Mouse (Mus musculus) cerebellum, adult 18-20 months (tissue): Measurements from ENCODE around the gene Ogdh.

ENCODE experiments used
- DNase-seq, 2 experiments: peaks; one replicate each; pipeline ENCODE4 v3.0.0; 2021

The Ogdh gene

DNA sequence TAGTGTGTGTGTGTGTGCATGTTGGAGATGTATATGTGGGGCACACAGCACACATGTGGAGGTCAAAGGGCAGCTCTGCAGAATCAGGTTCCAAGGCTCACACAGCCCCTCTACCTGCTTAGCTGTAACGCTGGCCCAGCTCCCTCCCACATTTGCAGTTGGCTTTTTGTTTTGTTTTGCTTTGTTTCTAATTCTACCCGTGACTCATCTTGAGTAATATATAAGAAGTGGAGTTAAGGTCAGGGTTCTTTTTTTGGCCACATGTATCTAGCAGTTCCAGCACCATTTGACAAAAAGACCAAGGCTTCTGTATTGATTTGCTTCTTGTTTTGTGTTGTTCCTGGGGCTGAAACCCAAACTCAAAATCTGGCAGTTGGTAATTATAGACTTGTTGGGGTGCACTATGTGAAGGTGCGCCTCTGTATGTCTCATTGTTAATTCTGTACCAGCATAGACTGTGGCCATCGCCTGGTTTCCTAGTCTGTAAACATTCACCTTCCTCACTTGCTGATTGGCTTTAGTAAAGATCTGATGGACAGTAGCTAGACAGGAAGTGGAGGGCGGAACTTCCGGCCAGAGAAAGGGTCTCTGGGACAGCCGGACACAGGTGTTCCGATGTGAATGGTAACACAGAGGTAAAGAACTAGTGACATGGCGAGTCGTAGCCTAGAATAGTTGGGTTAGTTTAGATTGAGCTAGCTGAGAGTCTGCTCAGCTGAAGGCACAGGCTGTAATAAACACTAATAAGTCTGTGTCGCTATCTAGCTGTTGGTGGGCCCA is 80.1 kb downstream of the Ogdh start:
- no peak for DNase-seq

DNA sequence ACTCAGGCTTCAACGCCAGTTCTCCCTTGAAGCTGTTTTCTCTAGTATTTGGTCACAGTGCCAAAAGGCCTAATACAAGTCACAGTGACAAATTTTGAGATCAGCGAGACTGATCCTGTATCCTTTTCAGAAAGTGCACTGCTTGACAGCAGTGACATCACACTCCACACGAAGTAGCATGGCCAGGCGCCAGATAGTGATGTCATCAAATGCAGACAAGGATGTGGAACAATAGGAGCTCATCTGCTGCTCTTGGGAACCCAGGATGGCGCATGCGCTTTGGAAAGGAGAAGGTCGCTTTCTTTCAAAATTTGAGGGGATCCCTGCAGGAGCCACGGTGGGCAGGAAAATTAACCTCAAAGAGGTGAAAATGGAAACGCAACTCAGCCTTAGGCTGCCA is 81.4 kb downstream of the Ogdh start:
- DNase-seq, result no peak

DNA sequence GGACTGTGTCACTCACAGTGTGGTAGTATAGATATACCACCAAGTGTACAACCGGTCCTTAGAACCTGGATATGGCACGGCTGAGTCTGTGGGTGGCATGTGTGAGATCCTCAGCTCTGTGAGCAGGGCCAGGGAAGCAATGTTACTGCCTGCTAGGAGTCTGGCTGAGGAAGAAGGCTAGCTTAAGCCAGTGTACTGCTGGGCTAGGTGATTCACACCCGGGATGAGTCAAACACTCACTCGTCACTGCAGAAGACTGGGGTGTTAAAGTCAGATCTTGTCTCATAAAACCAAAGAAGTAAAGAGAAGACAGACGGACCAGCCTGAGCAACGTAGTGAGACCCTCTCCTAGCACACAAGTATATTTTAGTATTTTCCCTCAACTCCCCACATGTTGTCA is 89.5 kb downstream of the Ogdh start:
- no peak for DNase-seq

DNA sequence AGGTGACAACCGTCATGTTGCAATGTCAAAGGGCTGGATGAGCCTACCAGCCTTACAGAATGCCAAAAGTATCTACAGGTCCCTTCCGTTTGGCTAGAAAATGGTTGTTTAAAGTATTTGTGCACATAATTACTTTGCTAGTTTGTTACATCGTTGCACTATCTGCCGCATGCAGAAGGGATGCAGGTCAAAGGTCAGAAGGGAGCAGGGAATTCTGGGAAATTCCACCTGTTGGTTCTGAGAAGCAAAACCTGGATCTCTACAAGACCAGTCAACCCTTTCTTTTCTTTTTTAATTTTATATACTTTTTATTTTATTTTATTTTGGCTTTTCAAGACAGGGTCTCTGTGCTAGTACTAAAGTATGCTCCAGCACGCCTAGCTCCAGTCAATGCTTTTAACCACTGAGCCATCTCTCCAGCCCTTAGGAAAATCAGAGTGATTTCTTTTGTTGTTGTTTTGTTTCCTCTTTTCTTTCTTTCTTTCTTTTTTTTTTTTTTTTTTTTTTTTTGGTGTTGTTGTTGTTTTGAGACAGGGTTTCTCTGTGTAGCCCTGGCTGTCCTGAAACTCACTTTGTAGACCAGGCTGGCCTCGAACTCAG is 96.8 kb downstream of the Ogdh start:
- DNase-seq, result peak in 1 of 2 experiments; percentile 10

DNA sequence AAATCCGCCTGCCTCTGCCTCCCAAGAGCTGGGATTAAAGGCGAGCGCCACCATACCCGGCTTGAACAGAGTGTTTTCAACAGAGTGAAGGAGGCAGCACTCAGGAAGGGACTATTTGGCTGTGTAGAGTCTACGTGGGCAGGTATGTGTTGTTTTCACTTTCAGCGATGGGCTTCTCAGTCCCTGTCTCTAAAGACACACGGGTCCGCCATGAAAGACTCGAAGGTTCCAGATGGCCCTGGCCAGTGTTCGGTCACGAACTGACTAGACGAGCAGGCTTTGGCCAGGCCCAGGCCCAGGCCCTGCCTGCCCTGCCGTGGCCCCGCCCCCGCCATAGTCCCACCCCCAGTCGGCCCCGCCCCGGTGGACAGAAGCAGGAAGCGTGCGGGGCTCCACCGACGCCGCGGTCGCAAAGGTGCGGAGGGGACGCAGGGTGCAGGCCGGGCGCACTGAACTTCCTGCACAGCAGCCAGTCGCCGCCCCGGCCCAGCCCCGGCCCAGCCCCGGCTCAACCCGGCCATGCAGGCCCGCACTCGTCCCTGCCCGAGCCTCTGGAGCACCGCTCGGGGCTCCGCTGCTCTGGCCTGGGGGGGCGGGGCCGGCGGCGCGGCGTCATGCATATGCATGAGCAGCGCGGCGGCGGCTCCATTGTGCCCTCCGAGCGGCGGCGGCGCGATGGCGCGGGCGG is 97.4 kb downstream of the Ogdh start, which contains the start of gene Zmiz2:
Gene Zmiz2 (plus strand): TSS at position 349 of the 688 bp plus-strand sequence.
- DNase-seq, result peak; percentile 96 to 97

DNA sequence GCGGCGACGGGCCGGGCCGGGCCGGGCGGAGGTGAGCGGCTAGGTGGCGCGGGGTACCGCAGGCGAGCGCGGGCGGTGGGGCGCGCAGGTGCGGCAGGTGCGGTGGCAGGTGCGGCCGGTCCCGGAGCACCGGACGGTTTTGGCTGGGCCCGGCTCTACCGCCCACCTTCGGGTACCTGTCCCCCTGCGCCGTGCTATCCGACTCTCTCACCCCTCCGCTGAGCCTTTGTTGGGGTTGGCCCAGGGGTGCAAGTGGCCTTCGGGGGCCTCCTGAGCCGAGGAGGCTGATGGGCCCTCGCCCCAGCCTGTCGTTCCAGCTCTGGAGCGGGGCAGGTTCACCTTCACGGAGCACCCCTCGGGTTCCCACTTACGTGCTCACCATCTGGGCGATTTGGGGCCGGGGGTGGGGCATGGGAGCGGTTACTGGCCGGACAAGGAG is 98.1 kb downstream of the Ogdh start:
- no peak for DNase-seq

DNA sequence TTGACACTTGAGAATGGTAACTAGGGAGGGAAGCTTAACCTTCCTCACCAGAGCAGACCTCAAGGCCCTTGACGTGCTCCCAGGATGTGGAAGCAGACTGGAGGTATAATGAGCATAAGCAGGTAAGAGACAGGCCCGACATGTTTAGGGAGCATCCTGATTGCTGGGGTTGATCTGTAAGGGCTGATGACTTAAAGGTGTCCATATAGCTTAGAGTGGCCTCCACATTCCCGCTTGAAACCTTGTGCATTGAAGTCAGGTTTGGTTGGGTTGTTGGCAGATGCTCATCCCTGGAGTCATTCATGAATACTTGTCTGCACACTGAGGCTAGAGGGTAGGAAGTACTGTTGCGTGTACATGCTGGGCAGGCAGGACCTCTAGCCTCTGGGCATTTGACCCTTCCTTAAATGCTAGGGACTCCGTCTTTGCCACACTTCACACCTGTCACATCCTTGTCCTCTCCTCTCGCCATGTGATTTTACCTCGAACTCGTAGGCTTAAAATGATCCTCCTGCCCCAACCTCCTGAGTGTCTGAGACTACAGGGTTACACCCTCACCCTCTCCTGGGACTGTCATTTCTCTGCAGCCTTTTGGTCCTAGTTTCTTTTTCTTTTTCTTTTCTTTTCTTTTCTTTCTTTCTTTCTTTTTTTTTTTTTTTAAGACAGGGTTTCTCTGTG is 99.1 kb downstream of the Ogdh start:
- DNase-seq, result peak in 1 of 2 experiments; percentile 11

DNA sequence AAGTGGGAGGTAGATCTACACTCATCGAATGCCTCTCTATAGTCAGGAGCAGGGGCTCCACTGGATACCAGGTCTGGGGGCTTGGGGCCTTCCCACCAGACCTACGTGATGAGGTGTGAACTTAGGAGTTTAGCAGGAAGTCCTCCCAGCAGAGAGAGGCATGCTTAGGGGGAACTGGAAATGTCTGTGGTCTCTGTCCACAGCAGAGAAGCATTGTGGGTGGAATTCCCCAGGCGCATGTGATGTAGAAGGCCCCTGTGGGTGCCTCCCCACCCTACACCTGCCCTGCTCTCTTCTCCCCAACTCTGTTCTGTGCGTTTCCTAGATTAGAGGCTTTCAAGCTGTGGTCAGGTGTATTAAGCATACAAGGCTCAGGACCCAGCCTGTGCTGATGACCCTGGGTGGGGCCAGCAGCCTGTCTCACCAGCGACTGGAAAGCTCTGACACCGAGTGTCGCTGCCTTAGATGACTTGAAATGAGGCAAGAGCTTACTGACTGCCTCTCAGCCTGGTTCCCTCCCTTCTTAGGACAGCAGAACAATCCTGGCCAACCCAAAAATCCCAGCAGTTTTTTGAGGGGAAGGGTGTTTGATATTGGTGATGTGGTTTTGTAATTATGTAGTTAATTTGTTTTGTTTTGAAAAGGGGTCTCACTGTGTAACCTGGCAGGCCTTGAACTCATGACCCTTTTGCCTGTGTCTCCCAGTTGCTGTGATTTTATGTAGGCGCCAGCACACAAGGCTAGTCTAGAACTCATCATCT is 100.3 kb downstream of the Ogdh start:
- DNase-seq, result peak in 1 of 2 experiments; percentile 3

DNA sequence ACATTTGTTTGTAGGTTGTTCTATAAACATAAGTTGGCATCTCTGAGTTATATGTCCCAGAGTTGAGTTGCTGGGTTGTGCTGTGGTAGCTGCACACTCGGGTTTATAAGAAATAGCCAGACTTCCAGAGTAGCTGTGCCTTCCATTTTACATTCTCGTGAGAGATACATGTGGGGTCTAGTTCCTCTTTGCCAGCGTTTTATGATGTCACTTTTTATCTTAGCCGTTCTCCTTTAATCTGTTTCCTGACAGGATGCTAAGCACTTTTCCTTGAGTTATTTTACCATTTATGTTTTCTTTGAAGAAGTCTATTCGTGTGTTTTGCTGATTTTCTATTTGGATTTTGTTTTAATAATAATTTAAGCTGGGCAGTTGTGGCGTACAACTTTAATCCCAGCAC is 101.4 kb downstream of the Ogdh start:
- no peak for DNase-seq

DNA sequence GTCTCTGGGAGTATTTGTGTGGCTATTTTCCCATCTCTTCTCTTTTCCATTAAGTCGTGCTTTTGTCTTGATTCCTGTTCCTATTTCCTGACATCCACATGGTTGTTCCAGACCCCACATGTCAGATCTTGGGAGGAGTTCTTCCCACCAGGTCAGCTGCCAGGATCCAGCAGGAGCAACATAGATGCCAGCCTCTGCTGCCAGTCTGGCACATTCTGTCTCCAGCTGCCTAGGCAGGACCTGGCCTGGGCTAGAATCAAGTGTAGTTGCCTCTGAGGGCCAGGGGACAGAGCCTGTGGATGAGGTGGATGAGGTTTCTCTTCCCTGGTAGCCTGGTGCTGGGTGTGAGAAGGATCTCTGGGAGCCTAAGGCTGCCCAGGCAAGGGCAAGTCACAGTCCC is 102.4 kb downstream of the Ogdh start:
- peak; percentile 24 to 33 for DNase-seq

DNA sequence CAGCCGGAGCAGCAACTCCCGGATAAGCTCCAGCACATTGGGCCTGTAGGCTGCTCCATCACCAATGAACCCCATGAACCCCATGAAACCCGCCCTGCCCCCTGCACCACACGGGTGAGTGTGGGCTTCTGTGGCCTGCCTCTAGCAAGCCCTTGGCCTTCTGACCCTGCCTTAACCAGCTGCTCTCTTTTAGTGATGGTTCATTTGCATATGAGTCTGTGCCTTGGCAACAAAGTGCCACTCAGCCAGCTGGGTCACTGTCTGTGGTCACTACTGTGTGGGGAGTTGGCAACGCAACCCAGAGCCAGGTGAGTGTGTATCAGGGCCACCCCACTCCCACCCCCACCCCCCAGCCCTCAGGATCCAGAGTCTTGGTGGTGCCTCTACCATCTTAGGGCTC is 104.1 kb downstream of the Ogdh start:
- peak; percentile 3 to 4 for DNase-seq

DNA sequence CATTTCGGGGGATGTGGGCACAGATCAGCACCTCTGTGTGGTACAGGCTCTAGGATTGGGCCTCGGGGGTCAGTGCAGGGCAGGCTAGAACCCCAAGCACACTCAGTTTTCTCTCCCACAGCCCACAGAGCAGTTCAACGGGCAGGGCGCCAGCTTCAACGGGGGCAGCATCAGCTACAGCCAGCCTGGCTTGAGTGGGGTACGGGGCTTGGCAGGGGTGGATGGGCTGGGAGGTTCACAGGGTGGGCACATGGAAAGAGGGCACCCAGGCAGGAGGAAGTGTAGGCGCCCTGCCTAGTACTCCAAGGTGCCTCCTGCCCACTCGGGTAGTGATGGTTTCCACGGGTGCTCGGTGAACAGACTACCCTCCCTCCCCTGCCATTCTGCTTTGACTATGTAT is 106.7 kb downstream of the Ogdh start:
- DNase-seq, result peak in 1 of 2 experiments; percentile 9

DNA sequence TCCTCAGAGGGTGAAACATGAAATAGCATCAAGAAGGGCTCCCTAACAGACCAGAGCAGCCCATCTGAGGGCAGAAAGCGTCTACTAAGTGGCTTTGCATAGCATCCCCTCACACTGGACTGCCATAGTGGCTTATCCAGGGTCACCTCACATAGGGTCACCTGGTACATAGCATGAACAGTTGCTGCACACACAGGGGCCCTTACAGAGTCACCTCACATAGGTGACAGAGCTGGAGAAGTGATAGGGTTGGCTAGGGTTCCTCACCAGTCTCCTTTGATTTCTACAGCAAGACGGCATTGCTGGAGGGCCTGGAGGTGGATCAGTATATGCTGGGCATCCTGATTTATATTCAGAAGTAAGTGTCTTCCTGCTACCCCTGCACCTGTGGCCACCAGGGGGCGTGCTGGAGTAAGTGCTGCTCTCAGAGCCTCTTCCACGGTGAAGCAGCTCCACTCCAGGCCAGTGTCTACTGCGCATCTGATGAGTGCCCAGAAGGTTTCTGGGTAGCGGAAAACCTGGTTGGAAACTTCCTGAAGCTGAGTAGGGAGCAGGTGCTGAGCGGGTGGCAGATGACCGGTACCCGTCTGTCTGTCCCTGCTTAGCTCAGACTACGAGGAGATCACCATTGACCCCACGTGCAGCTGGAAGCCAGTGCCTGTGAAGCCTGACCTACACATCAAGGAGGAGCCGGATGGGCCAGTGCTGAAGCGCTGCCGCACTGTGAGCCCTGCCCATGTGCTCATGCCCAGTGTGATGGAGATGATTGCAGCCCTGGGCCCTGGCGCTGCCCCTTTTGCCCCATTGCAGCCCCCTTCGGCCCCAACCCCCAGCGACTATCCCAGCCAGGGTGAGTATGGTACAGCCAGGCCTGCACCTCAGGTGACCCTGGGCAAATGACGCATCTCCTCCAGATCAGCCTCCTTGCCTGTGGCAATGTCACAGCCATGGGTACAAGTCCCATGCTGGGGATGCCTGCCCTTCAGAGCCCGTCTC is 111.4 kb downstream of the Ogdh start:
- DNase-seq, result peak in 1 of 2 experiments; percentile 55

DNA sequence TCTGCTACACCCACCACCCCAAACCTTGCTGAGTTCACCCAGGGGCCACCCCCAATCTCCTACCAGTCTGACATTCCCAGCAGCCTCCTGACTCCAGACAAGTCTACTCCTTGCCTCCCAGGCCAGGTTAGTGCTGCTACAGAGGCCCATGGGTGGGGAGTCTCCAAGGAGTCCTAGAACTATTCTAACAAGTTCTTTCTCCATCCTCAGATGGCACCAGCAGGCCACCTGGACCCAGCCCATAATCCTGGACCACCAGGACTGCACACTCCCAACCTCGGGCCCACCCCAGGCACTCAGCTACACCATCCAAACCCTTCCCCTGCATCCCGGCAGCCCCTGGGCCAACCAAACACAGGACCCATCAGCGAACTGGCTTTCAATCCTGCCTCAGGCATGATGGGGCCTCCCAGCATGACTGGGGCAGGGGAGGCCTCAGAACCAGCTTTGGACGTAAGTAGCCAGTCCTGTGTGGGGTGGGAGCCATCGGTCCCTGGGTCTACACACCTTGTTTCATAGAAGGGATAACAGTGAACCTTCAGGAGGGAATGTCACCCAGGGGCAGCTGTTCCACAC is 112.5 kb downstream of the Ogdh start:
- DNase-seq, result peak in 1 of 2 experiments; percentile 12

DNA sequence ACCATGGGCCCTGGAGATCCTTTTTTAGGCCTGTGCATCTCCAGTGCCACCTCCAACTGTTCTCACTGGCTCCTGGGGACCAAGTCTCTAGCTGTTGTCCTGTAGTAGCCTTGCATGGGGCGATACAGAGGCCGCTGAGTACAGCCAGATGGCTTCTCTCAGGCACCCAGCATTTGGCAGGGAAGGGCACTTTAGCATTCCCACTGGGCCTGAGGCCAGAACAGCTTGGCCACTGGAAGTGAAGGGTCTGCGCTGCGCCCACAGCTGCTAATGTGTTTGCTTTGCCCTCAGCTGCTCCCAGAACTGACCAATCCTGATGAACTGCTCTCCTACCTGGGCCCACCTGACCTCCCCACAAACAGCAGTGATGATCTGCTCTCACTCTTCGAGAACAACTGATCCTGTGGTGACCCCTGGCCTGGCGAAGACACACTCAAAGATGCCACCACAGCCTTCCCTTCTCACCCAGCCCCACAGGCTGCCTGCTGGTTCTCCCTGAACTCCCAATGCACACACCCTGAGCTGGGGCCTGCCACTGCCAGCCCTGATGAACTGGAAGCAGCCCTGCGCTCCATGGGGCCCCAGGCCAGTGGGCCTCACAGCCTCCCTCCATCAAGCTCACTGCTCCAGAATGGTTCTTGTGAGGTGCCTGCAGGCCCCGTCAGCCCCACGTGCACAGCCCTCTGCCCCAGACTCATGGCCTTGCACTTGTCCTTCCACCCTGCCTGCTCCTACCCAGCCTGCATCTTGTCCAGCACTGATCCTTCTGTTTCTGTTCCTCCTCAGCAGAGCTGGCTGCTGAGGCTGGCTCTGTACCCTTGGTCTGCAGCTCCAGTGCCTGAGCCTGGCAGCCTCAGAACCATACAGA is 113.5 kb downstream of the Ogdh start:
- peak; percentile 40 to 49 for DNase-seq

DNA sequence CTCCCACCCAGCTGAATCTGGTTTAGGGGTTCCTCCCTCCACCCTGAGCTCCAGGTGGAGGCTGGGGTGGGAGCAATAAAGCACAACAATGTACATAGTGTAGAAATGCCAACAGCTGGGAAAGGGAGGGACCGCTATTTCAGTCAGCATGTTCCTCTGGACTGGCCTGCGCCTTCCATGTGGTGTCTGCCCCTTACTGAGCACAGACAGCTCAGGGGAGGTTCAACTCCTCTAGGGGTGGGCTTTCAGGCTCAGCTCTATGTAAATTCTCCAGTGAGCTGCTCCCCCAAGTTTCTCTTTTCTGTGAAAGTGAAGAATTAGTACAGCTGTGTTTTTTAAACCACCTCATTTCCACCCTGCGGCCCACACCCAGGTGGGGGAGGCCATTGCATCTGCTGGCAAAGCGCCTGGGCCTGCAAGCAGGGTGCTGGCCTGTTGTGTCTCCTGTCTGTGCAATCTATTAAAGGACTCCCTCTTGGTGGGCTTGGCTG is 114.2 kb downstream of the Ogdh start:
- peak in 1 of 2 experiments; percentile 48 for DNase-seq
